Mouse (Mus musculus): ENCODE measurements at regions not wholly inside any gene's neighbourhood (a gene's known extent, or its start where the extent isn't known, plus 50 kb on each side); places are given as distances from the start of the nearest gene placed in this dataset.

GRCm38 (mm10) chr9:61844645-61845044, 69.7 kb downstream of the Rplp1 start:
- Histone ChIP-seq H3K4me3 (replicated peaks; ENCODE audit: low read length) (no peak overlapping the region), H3K4me2 (replicated peaks) (no peak overlapping the region), H3K27me3 (ENCODE audit: control insufficient read depth, insufficient read depth, low read length) (no peaks in the 10 kb centered on the region), H3K4me1 (replicated peaks; ENCODE audit: control insufficient read depth, insufficient read depth, low read length) (no peaks in the 10 kb centered on the region), H3K9ac (no peak overlapping the region), H3K27ac (no peak overlapping the region), H3K36me3 (replicated peaks; ENCODE audit: control insufficient read depth, insufficient read depth) (no peaks in the 10 kb centered on the region), H3K9me3 (ENCODE audit: control insufficient read depth, low read length) (no peaks in the 10 kb centered on the region)
- no peak for ATAC-seq (ENCODE audit: low FRiP score)
- WGBS = 86% methylated on average over 5 of the region's 5 CpGs
- DNase-seq (ENCODE audit: low spot score) = no peak

- no peak overlapping the region for H3K4me2 ChIP-seq (replicated peaks)
- no peaks in the 10 kb centered on the region for H3K4me1 ChIP-seq (replicated peaks; ENCODE audit: control insufficient read depth, insufficient read depth, low read length)
- no peak overlapping the region for H3K4me3 ChIP-seq (replicated peaks; ENCODE audit: low read length)
- H3K9ac ChIP-seq = no peak overlapping the region
- DNase-seq (ENCODE audit: low spot score) (no peak), ATAC-seq (ENCODE audit: low FRiP score) (no peak)
- no peaks in the 10 kb centered on the region for H3K27me3 ChIP-seq (ENCODE audit: control insufficient read depth, insufficient read depth, low read length)
- 74% methylated on average over 8 of the region's 8 CpGs for WGBS
- no peaks in the 10 kb centered on the region for H3K9me3 ChIP-seq (ENCODE audit: control insufficient read depth, low read length)
- H3K36me3 ChIP-seq (replicated peaks; ENCODE audit: control insufficient read depth, insufficient read depth) = no peaks in the 10 kb centered on the region
- H3K27ac ChIP-seq = no peak overlapping the region
Observed at GRCm38 (mm10) chr9:61844141-61844540, 70.2 kb downstream of the Rplp1 start.

GRCm38 (mm10) chr9:61843513-61843912, 70.8 kb downstream of the Rplp1 start:
- Histone ChIP-seq H3K27me3 (ENCODE audit: control insufficient read depth, insufficient read depth, low read length) (no peaks in the 10 kb centered on the region), H3K36me3 (replicated peaks; ENCODE audit: control insufficient read depth, insufficient read depth) (no peaks in the 10 kb centered on the region), H3K4me2 (replicated peaks) (no peak overlapping the region), H3K27ac (no peak overlapping the region), H3K4me3 (replicated peaks; ENCODE audit: low read length) (no peak overlapping the region), H3K9me3 (ENCODE audit: control insufficient read depth, low read length) (no peaks in the 10 kb centered on the region), H3K9ac (no peak overlapping the region), H3K4me1 (replicated peaks; ENCODE audit: control insufficient read depth, insufficient read depth, low read length) (no peaks in the 10 kb centered on the region)
- no peak for DNase-seq (ENCODE audit: low spot score)
- ATAC-seq (ENCODE audit: low FRiP score) = no peak
- WGBS = 77% methylated on average over 8 of the region's 8 CpGs

- Histone ChIP-seq H3K9me3 (ENCODE audit: control insufficient read depth, low read length) (no peaks in the 10 kb centered on the region), H3K9ac (no peak overlapping the region), H3K36me3 (replicated peaks; ENCODE audit: control insufficient read depth, insufficient read depth) (no peaks in the 10 kb centered on the region), H3K4me2 (replicated peaks) (no peak overlapping the region), H3K27ac (no peak overlapping the region), H3K4me1 (replicated peaks; ENCODE audit: control insufficient read depth, insufficient read depth, low read length) (no peaks in the 10 kb centered on the region), H3K27me3 (ENCODE audit: control insufficient read depth, insufficient read depth, low read length) (no peaks in the 10 kb centered on the region), H3K4me3 (replicated peaks; ENCODE audit: low read length) (no peak overlapping the region)
- DNase-seq (ENCODE audit: low spot score) (no peak), ATAC-seq (ENCODE audit: low FRiP score) (no peak)
Observed at GRCm38 (mm10) chr9:61842384-61842783, 72.0 kb downstream of the Rplp1 start.

- WGBS = 88% methylated on average over 8 of the region's 8 CpGs
- Histone ChIP-seq H3K36me3 (replicated peaks; ENCODE audit: control insufficient read depth, insufficient read depth) (no peaks in the 10 kb centered on the region), H3K4me2 (replicated peaks) (no peak overlapping the region), H3K9ac (no peak overlapping the region), H3K4me3 (replicated peaks; ENCODE audit: low read length) (no peak overlapping the region), H3K9me3 (ENCODE audit: control insufficient read depth, low read length) (no peaks in the 10 kb centered on the region), H3K4me1 (replicated peaks; ENCODE audit: control insufficient read depth, insufficient read depth, low read length) (no peaks in the 10 kb centered on the region), H3K27me3 (ENCODE audit: control insufficient read depth, insufficient read depth, low read length) (no peaks in the 10 kb centered on the region), H3K27ac (no peak overlapping the region)
- ATAC-seq (ENCODE audit: low FRiP score) (no peak), DNase-seq (ENCODE audit: low spot score) (no peak)
Observed at GRCm38 (mm10) chr9:61841222-61841621, 73.1 kb downstream of the Rplp1 start.

- Histone ChIP-seq H3K36me3 (replicated peaks; ENCODE audit: control insufficient read depth, insufficient read depth) (no peaks in the 10 kb centered on the region), H3K4me1 (replicated peaks; ENCODE audit: control insufficient read depth, insufficient read depth, low read length) (no peaks in the 10 kb centered on the region), H3K27me3 (ENCODE audit: control insufficient read depth, insufficient read depth, low read length) (no peaks in the 10 kb centered on the region), H3K9ac (no peak overlapping the region), H3K27ac (no peak overlapping the region), H3K4me2 (replicated peaks) (no peak overlapping the region), H3K4me3 (replicated peaks; ENCODE audit: low read length) (no peak overlapping the region), H3K9me3 (ENCODE audit: control insufficient read depth, low read length) (no peaks in the 10 kb centered on the region)
- WGBS = 79% methylated on average over 7 of the region's 7 CpGs
- DNase-seq (ENCODE audit: low spot score) (no peak), ATAC-seq (ENCODE audit: low FRiP score) (no peak)
Observed at GRCm38 (mm10) chr9:61840353-61840752, 74.0 kb downstream of the Rplp1 start.

GRCm38 (mm10) chr9:61833226-61833625, 81.1 kb downstream of the Rplp1 start:
- no peaks in the 10 kb centered on the region for H3K27me3 ChIP-seq (ENCODE audit: control insufficient read depth, insufficient read depth, low read length)
- DNase-seq (ENCODE audit: low spot score) = no peak
- ATAC-seq (ENCODE audit: low FRiP score) = no peak
- H3K9ac ChIP-seq = no peak overlapping the region
- no peaks in the 10 kb centered on the region for H3K9me3 ChIP-seq (ENCODE audit: control insufficient read depth, low read length)
- no peak overlapping the region for H3K4me2 ChIP-seq (replicated peaks)
- no peaks in the 10 kb centered on the region for H3K4me1 ChIP-seq (replicated peaks; ENCODE audit: control insufficient read depth, insufficient read depth, low read length)
- WGBS = 80% methylated on average over 9 of the region's 9 CpGs
- H3K36me3 ChIP-seq (replicated peaks; ENCODE audit: control insufficient read depth, insufficient read depth) = no peaks in the 10 kb centered on the region
- H3K27ac ChIP-seq = no peak overlapping the region
- no peak overlapping the region for H3K4me3 ChIP-seq (replicated peaks; ENCODE audit: low read length)

GRCm38 (mm10) chr9:61830236-61830635, 84.1 kb downstream of the Rplp1 start:
- Histone ChIP-seq H3K36me3 (replicated peaks; ENCODE audit: control insufficient read depth, insufficient read depth) (no peaks in the 10 kb centered on the region), H3K27me3 (ENCODE audit: control insufficient read depth, insufficient read depth, low read length) (no peaks in the 10 kb centered on the region; the same call in 1 of the 2 replicates), H3K9me3 (ENCODE audit: control insufficient read depth, low read length) (no peaks in the 10 kb centered on the region), H3K4me1 (replicated peaks; ENCODE audit: control insufficient read depth, insufficient read depth, low read length) (no peaks in the 10 kb centered on the region), H3K27ac (no peak overlapping the region), H3K4me3 (replicated peaks; ENCODE audit: low read length) (no peak overlapping the region), H3K4me2 (replicated peaks) (no peak overlapping the region), H3K9ac (no peak overlapping the region)
- 68% methylated on average over 7 of the region's 7 CpGs for WGBS
- DNase-seq (ENCODE audit: low spot score) = peak; percentile 79
- ATAC-seq (ENCODE audit: low FRiP score) = peak; percentile 37; the same call in 1 of the 2 replicates

- no peaks in the 10 kb centered on the region; the same call in 1 of the 2 replicates for H3K27me3 ChIP-seq (ENCODE audit: control insufficient read depth, insufficient read depth, low read length)
- H3K36me3 ChIP-seq (replicated peaks; ENCODE audit: control insufficient read depth, insufficient read depth) = no peaks in the 10 kb centered on the region
- H3K9ac ChIP-seq = no peak overlapping the region
- ATAC-seq (ENCODE audit: low FRiP score) = no peak
- H3K27ac ChIP-seq = no peak overlapping the region
- WGBS = 83% methylated on average over 8 of the region's 8 CpGs
- H3K4me3 ChIP-seq (replicated peaks; ENCODE audit: low read length) = no peak overlapping the region
- no peak overlapping the region for H3K4me2 ChIP-seq (replicated peaks)
- DNase-seq (ENCODE audit: low spot score) = no peak
- H3K9me3 ChIP-seq (ENCODE audit: control insufficient read depth, low read length) = no peaks in the 10 kb centered on the region
- no peaks in the 10 kb centered on the region for H3K4me1 ChIP-seq (replicated peaks; ENCODE audit: control insufficient read depth, insufficient read depth, low read length)
Observed at GRCm38 (mm10) chr9:61829736-61830135, 84.6 kb downstream of the Rplp1 start.

GRCm38 (mm10) chr9:61829301-61829700, 85.0 kb downstream of the Rplp1 start:
- H3K9ac ChIP-seq = no peak overlapping the region
- WGBS = 94% methylated on average over 3 of the region's 3 CpGs
- no peak for ATAC-seq (ENCODE audit: low FRiP score)

More at GRCm38 (mm10) chr9:61829301-61829700, 85.0 kb downstream of the Rplp1 start:
- no peak for DNase-seq (ENCODE audit: low spot score)
- Histone ChIP-seq H3K36me3 (replicated peaks; ENCODE audit: control insufficient read depth, insufficient read depth) (no peaks in the 10 kb centered on the region), H3K4me1 (replicated peaks; ENCODE audit: control insufficient read depth, insufficient read depth, low read length) (no peaks in the 10 kb centered on the region), H3K4me2 (replicated peaks) (no peak overlapping the region), H3K27me3 (ENCODE audit: control insufficient read depth, insufficient read depth, low read length) (no peaks in the 10 kb centered on the region; the same call in 1 of the 2 replicates), H3K9me3 (ENCODE audit: control insufficient read depth, low read length) (no peaks in the 10 kb centered on the region), H3K4me3 (replicated peaks; ENCODE audit: low read length) (no peak overlapping the region), H3K27ac (no peak overlapping the region)

Data from hindbrain, embryonic 14.5 days (tissue).